31 mouse cellular contexts compared by ENCODE assay signal in the genomic region with DNA sequence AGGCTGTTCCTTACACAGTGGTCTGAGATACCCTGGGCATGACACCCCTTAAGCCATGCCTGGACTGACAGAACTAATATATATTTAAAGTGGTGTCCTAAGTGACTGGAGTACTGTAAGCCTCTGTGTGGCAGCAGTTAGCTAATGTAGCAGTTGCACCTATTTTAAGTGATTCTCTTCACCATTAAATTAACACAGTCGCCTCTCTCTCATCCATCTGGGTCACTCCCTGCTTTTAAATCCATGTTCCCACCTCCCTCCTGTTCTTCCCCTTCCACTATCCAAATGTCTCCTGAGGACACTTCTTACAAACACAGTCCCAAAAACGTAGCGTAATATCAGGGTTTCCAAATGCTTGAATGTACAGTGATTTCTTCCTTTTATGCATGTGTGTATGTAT.
"Had no signal": no experiment of that assay in that cellular context is flagged by ENCODE, and none has a peak within 500 bp of the region (broad histone marks: within the 10 kb centered on the region; RNA-seq: fewer than 3 reads in every experiment).

No protein-coding gene starts in this region.

- H3K4me3 ChIP-seq: limb, embryonic 10.5 days; limb, embryonic 12.5 days; limb, embryonic 13.5 days; limb, embryonic 15.5 days; liver, embryonic 12.5 days; liver, embryonic 13.5 days; liver, embryonic 15.5 days; lung, embryonic 15.5 days; megakaryocyte, embryonic 14.5 days; midbrain, embryonic 10.5 days; midbrain, embryonic 12.5 days; midbrain, embryonic 13.5 days; midbrain, embryonic 15.5 days; myocyte; neural tube, embryonic 12.5 days; neural tube, embryonic 13.5 days had no signal

- ATAC-seq: liver, embryonic 12.5 days; liver, postnatal 0 days; lung, postnatal 0 days; midbrain, embryonic 13.5 days; midbrain, embryonic 15.5 days; midbrain, embryonic 16.5 days had no signal

- DNase-seq: left cerebral cortex, postnatal 4 days; liver; liver, embryonic 13.5 days; liver, postnatal 0 days; lung, adult 18-20 months; lung, adult 2 months; lung, embryonic 14.5 days; lung, postnatal 10 days; lung, postnatal 14 days; lung, postnatal 36 days; lung, postnatal 4 days; midbrain, embryonic 14.5 days had no signal

- H3K27ac ChIP-seq: limb, embryonic 10.5 days; limb, embryonic 12.5 days; limb, embryonic 13.5 days; limb, embryonic 15.5 days; liver, embryonic 12.5 days; liver, embryonic 13.5 days; liver, embryonic 14.5 days; liver, embryonic 15.5 days; lung, embryonic 15.5 days; macrophage; midbrain, embryonic 10.5 days; midbrain, embryonic 12.5 days; midbrain, embryonic 13.5 days; midbrain, embryonic 15.5 days; neural tube, embryonic 12.5 days; neural tube, embryonic 13.5 days had no signal
